Mouse (Mus musculus): ENCODE measurements around the gene Txndc12.

GRCm38 (mm10) chr4:108877901-108878300, 43.5 kb downstream of the Txndc12 start:
- TF ChIP-seq POLR2A (IDR thresholded peaks at IDR 0.05; ENCODE audit: insufficient read depth, low read depth, low read length) = no peak
- TF ChIP-seq CTCF (IDR thresholded peaks at IDR 0.05) = no peak

Data from heart, adult 2 months (tissue).